Mouse (Mus musculus) urinary bladder, postnatal 10 days (tissue): ENCODE results near the gene Oip5.

Experiments
- DNase-seq: peaks from one replicate; pipeline ENCODE4 v3.0.0; 2022; ENCODE audit warnings: low spot score

The Oip5 gene

DNA sequence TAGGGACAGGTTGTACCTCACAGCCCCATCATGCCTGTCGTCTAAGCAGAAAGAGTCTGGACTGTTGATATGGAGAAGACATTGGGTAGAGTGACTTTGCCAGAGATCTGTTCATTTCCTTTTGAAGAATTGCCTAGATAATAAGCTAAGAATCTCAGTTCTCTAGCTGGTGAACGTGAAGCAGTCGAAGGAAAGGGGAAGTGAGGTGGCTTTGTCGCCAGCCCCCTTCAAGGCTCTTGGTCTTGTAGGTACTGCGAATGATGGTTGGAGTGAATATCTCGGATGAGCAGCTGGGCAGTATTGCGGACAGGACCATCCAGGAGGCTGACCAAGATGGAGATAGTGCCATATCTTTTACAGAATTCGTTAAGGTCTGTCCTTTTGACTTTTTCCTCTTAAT, 34.0 kb downstream of the Oip5 start:
- no peak for DNase-seq

- no peak for DNase-seq
Measured at GRCm38 (mm10) chr2:119583439-119583838, 34.8 kb downstream of the Oip5 start.

GRCm38 (mm10) chr2:119581571-119581970, 36.7 kb downstream of the Oip5 start:
- DNase-seq = no peak

GRCm38 (mm10) chr2:119572471-119572870, 45.8 kb downstream of the Oip5 start:
- no peak for DNase-seq

- no peak for DNase-seq
Measured at GRCm38 (mm10) chr2:119566182-119566855, 52.0 kb downstream of the Oip5 start.

- DNase-seq = no peak
Measured at GRCm38 (mm10) chr2:119565284-119565683, 53.0 kb downstream of the Oip5 start.

GRCm38 (mm10) chr2:119561794-119562193, 56.5 kb downstream of the Oip5 start:
- no peak for DNase-seq
